Mouse (Mus musculus) layer of hippocampus, adult 18-20 months (tissue): ENCODE measurements at regions not wholly inside any gene's neighbourhood (a gene's known extent, or its start where the extent isn't known, plus 50 kb on each side); places are given as distances from the start of the nearest gene placed in this dataset.
"Not testable (repeated sequence)": the region's sequence is repeated elsewhere in the genome, so short reads cannot be mapped to it uniquely, and the experiment has no call there.

Experiments used
- DNase-seq, 2 experiments: peaks; one replicate each; pipeline ENCODE4 v3.0.0; 2022; ENCODE audit warnings: low spot score in 2 of 2

DNA sequence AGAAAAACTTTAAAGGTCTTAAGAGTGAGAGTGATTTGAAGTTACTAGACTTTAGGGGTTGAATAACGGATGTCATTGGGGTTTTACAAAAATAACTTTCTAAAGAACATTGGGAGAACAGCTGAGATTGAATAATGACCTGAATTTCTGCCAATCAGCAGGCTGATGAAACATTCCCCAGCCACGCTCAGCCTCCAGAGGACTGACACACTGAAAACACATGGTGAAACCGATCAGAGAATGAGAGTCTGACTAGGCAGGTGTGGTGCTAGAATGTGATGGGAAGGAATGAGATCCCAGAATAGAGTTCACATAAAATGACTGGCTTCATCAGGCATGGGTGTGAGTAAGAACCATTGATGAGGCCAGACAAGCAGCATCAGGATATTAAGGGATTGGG is 321.4 kb upstream of the Adamts5 start:
- DNase-seq = peak in 1 of 2 experiments; percentile 47

DNA sequence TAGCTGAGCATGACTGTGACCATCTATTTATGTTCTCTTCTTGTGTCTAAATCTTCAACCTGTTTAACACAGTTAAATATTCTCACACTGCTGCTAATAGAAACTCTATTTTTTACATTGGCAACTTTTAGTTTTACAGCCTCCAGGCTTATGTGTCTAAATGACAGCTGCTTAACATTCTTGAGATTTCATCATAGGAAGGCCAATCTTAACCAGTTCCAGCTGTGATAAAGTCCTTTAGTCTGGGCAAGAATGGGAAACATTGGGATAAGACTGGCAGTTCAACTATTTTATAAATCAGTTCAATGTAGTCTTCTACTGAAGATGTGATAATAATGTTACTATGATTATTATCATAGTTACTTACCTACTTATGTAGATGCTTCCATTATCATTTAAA is 308.9 kb upstream of the Adamts5 start:
- no peak for DNase-seq

DNA sequence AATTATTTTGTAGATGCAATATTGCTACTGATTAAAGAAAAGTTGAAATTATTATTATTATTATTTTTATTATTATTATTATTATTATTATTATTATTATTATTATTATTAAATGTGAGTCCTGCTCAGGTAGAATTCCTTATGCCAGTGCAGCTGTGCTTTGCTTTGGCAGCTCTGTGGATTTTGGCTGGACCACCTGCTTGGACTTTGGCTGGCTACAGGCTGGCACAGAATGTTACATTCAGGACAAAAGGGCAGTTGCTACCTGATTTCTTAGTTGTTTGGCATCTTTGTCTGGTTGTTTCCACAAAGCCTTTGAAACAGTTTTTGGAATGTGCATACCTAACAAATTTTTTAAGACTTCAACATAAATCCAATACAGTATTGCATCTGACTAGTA is 307.7 kb upstream of the Adamts5 start:
- DNase-seq = no peak

- no peak for DNase-seq
Measured at GRCm38 (mm10) chr16:86189874-86190273, 288.2 kb upstream of the Adamts5 start.

- DNase-seq = no peak
Measured at GRCm38 (mm10) chr16:86188966-86189365, 287.3 kb upstream of the Adamts5 start.

DNA sequence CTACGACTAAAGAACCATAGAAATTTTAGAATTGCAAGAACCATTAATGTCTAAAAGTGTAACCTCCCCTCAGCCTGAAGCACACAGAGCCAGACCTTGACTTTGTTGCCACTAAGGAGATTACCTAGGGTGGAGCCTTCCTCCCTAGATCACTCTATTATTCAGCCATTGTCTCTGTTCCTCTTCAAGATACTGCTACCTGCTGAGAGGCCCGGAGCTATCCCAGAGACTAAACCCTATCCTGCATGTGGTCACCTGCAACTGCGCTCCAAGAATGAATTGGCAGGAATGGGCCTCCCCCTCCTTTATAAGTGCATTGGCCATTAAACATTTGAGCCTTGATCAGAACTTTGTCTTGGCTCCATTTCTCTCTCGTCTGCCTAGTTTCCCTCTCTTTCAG is 286.0 kb upstream of the Adamts5 start:
- not testable (repeated sequence) for DNase-seq

- no peak for DNase-seq
Measured at GRCm38 (mm10) chr16:86159021-86159815, 257.6 kb upstream of the Adamts5 start.

DNA sequence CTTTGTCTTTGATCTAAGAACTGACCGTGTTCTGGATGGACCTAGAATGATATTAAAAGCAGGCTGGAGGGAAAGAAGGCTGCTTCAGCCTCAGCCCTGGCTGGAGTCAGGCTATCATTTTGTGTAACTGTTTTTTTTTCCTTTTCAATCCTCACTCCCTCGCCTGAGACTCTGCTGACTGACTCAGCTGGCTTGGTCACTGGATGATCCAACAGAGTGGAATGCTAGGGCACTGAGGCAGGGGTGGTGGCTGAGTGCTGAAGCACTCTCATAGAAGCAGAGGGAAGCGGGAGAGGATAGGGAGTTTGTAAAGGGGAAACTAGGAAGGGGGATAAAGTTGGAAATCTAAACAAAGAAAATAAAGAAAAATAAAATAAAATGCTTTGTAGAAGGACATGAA is 236.5 kb upstream of the Adamts5 start:
- no peak for DNase-seq

DNA sequence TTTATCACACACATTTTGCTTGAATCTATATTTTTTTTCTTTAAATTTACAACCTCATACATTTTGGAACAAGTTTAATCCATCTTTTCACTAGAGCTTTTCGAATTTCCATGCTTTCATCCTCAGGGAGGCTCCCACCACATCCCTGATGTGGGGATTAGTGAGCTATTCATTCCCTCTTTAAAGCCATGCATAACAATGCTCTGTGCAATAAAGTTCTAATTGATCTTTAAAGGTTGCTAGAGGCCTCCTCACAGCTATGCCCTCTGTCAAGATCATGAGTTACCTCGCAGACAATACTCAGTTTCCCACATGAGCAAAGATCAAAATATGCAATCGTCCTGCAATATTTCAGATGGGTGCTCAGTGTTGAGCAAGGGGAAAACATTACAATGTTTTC is 234.5 kb upstream of the Adamts5 start:
- no peak for DNase-seq

- DNase-seq = no peak
Measured at GRCm38 (mm10) chr16:86127391-86127790, 225.8 kb upstream of the Adamts5 start.

GRCm38 (mm10) chr16:86124182-86124581 is 222.6 kb upstream of the Adamts5 start:
- no peak for DNase-seq

GRCm38 (mm10) chr16:86122936-86123335 is 221.3 kb upstream of the Adamts5 start:
- no peak for DNase-seq

- DNase-seq = no peak
Measured at GRCm38 (mm10) chr16:86117959-86118358, 216.3 kb upstream of the Adamts5 start.

- DNase-seq = no peak
Measured at GRCm38 (mm10) chr16:86115587-86116376, 214.2 kb upstream of the Adamts5 start.

DNA sequence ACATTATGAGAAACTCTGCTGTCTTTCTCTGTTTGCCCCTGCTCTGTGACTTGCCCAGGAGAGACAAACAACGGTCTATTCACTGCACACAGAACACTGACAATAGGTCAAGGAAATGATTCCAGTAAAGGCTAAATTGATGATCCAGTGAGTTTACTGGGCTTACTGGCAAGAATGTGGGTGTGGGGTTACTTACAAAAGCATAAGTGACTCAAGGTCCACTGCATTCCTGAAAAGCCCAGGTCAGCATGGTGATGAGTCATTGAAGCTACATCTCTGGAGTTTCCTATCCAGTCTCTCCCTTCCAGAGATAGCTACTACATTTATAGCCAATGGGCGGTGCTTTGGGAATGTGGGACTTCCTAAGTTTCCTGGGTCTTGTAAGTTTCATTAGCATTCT is 192.8 kb upstream of the Adamts5 start:
- DNase-seq = no peak

GRCm38 (mm10) chr16:86090175-86090574 is 188.5 kb upstream of the Adamts5 start:
- DNase-seq = no peak

DNA sequence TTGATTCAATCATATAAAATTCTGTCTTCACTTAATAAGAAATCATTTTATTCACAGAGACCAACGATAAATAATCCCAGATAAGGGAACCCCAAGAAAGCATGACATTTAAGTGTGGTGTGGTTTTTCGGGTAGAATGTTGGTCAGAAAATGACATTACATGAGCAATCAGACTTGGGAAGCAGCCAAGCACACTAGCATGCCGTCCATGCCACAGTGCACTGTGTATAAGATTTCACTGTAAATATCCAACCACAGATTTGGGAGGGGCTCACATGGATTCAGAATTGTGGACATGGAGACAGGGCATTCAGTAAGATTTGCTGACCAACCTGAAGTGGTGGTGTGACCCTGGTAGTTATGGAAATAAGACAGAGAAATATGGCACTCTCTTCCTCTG is 185.8 kb upstream of the Adamts5 start:
- no peak for DNase-seq

DNA sequence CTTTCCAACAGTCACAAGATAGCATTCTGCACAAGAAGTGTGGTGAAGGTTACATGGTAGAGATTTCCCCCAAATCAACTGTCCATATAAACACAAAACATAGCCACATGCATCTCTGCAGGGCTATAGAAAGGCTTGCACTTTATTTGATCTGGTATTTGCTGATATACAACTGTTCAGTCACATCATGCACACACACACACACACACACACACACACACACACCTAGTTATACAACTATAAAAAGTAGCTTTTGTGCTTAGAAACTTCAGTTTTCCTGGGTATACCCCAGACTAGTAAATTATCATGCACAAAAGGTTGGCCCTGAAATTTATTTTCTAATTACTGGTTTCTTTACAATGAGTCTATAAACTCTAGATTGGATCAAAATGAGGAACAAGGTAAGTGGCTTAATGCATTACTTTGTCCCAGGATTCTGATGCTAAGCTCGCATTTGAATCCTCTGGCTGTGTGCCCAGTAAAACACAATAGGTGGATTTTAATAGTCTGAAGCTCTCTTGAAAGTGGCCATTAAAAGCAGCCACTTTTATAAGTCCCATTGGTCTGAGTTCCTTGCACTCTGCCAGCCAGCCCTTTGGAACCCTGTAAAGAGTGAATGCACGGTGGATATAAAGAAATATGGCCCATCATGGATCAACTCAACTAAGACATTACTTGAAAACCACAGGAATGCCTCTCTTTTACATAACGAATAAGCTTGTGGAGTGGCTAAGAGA is 166.2 kb upstream of the Adamts5 start:
- no peak for DNase-seq

GRCm38 (mm10) chr16:86060087-86060486 is 158.5 kb upstream of the Adamts5 start:
- DNase-seq = no peak

DNA sequence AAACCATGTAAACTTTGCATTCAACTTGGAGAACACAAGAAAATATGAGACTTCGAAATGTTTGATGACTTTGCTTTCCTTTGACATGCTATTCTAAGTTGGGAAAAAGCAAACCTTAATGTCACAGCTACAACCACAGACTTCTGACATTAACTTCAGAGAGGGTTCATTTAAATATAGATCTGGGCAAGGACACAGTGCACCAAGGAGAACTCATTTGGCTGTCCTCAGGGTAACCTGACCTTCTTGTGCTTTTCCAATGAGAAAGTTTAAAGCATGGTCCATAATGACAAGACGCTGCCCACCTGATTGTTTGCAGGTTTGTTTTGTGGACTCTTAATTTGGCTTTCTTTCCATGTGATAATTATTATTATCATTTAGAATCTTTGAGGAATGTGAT is 143.1 kb upstream of the Adamts5 start:
- DNase-seq = no peak

DNA sequence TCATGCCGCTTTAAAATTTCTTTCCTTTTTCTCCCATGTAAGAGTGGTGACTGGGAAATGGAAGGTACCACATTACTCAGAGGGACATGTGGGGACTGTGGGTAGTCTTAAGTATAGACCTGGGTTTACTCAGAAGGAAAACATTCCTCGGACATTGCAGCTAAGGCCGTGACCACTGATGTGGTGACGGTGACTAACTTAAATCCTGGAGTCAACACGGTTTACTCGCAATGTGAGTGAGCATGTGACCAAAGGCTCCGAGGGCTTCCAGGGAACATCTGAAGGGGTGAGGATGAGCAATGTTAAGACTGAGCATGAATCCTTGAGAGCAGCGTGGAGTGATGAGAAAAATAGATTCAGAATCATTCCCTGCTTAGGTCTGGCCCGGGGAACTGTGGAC is 133.1 kb upstream of the Adamts5 start:
- no peak for DNase-seq

- DNase-seq = no peak
Measured at GRCm38 (mm10) chr16:86027700-86028099, 126.1 kb upstream of the Adamts5 start.
